Mouse (Mus musculus): ENCODE data around the gene Gja1. TPM values are rescaled to one million over a fixed set of nuclear protein-coding genes. Genes with fewer than 3 reads are reported as not detected.

The Gja1 gene
- polyA plus RNA-seq, 1 experiment, result 21.4 TPM

DNA sequence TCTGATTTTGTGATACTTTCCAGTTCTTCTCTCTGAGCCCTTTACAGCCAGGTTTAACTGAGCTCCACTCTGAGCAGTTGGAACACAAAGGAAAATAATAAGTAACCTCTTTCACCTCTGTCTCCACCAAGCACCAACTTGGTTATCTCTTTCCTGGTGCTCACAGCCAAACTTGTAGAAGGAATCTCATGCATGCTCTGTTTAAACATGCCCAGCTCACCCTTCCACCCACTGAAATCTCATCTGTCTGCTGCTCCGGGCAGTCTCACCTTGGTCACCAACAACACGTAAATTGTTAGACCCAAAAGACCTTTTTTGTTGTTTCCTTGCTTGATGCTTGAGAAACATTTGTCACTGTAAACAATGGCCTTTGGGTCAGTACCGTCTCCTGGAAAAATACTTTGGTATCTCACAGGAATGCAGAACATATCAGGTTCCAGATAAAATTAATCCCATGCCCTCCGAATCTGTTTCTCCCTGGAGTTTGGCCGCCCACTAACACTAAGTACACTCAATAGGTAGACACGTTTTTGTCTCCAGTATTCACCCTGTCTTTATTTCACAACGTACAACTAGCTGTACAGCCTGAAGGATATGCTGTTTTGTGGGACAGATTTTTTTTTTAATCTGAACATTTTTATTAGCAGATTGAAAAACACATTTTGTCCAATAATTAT lies 38.9 kb downstream of the Gja1 start:
- H3K27me3 ChIP-seq (ENCODE audit: control insufficient read depth, insufficient read depth, insufficient read length), result no peaks in the 10 kb centered on the region
- no peaks in the 10 kb centered on the region for H3K36me3 ChIP-seq (ENCODE audit: control insufficient read depth, insufficient read depth)
- no peak overlapping the region for H3K4me3 ChIP-seq
- TF ChIP-seq TCF3 (IDR thresholded peaks at IDR 0.05; ENCODE audit: insufficient read length, low read depth) (no peak), TCF12 (IDR thresholded peaks at IDR 0.05; ENCODE audit: insufficient read depth, poor library complexity, severe bottlenecking) (no peak), MYOG (IDR thresholded peaks at IDR 0.05; ENCODE audit: control insufficient read depth in 1 of 3, insufficient read depth in 1 of 3, insufficient read length in 2 of 3, low read depth in 2 of 3) (no peak), MAX (IDR thresholded peaks at IDR 0.05; ENCODE audit: low read depth) (no peak), E2F4 (IDR thresholded peaks at IDR 0.05; ENCODE audit: insufficient read depth) (no peak), MYOD1 (IDR thresholded peaks at IDR 0.05; ENCODE audit: control insufficient read depth in 1 of 3, insufficient read length in 2 of 3, low read depth in 2 of 3) (no peak), POLR2AphosphoS2 (IDR thresholded peaks at IDR 0.05; ENCODE audit: insufficient read length, low read depth) (no peak), SRF (IDR thresholded peaks at IDR 0.05; ENCODE audit: control insufficient read depth, insufficient read length, low read depth) (no peak), REST (IDR thresholded peaks at IDR 0.05; ENCODE audit: insufficient read depth, insufficient read length) (no peak), POLR2A (IDR thresholded peaks at IDR 0.05; ENCODE audit: insufficient read length, low read depth) (no peak), USF1 (IDR thresholded peaks at IDR 0.05; ENCODE audit: low read depth) (no peak), CEBPB (IDR thresholded peaks at IDR 0.05; ENCODE audit: insufficient read depth, poor library complexity, severe bottlenecking) (no peak)
- H3K79me2 ChIP-seq (ENCODE audit: control insufficient read depth, insufficient read depth), result no peaks in the 10 kb centered on the region
- no peak overlapping the region for H3ac ChIP-seq (ENCODE audit: control insufficient read depth, insufficient read length)
- H3K4me2 ChIP-seq (ENCODE audit: low read depth), result no peak overlapping the region

GRCm38 (mm10) chr10:56422518-56422917 lies 45.4 kb downstream of the Gja1 start:
- Histone ChIP-seq H3K4me3 (no peak overlapping the region), H3K4me2 (ENCODE audit: low read depth) (no peak overlapping the region), H3K27me3 (ENCODE audit: control insufficient read depth, insufficient read depth, insufficient read length) (no peaks in the 10 kb centered on the region), H3K36me3 (ENCODE audit: control insufficient read depth, insufficient read depth) (no peaks in the 10 kb centered on the region), H3ac (ENCODE audit: control insufficient read depth, insufficient read length) (no peak overlapping the region), H3K79me2 (ENCODE audit: control insufficient read depth, insufficient read depth) (no peaks in the 10 kb centered on the region)
- TF ChIP-seq E2F4 (IDR thresholded peaks at IDR 0.05; ENCODE audit: insufficient read depth) (no peak), MYOD1 (IDR thresholded peaks at IDR 0.05; ENCODE audit: control insufficient read depth in 1 of 3, insufficient read length in 2 of 3, low read depth in 2 of 3) (no peak), REST (IDR thresholded peaks at IDR 0.05; ENCODE audit: insufficient read depth, insufficient read length) (no peak), POLR2A (IDR thresholded peaks at IDR 0.05; ENCODE audit: insufficient read length, low read depth) (no peak), SRF (IDR thresholded peaks at IDR 0.05; ENCODE audit: control insufficient read depth, insufficient read length, low read depth) (no peak), MAX (IDR thresholded peaks at IDR 0.05; ENCODE audit: low read depth) (no peak), POLR2AphosphoS2 (IDR thresholded peaks at IDR 0.05; ENCODE audit: insufficient read length, low read depth) (no peak), TCF3 (IDR thresholded peaks at IDR 0.05; ENCODE audit: insufficient read length, low read depth) (no peak), MYOG (IDR thresholded peaks at IDR 0.05; ENCODE audit: control insufficient read depth in 1 of 3, insufficient read depth in 1 of 3, insufficient read length in 2 of 3, low read depth in 2 of 3) (no peak), TCF12 (IDR thresholded peaks at IDR 0.05; ENCODE audit: insufficient read depth, poor library complexity, severe bottlenecking) (no peak), CEBPB (IDR thresholded peaks at IDR 0.05; ENCODE audit: insufficient read depth, poor library complexity, severe bottlenecking) (no peak), USF1 (IDR thresholded peaks at IDR 0.05; ENCODE audit: low read depth) (no peak)

DNA sequence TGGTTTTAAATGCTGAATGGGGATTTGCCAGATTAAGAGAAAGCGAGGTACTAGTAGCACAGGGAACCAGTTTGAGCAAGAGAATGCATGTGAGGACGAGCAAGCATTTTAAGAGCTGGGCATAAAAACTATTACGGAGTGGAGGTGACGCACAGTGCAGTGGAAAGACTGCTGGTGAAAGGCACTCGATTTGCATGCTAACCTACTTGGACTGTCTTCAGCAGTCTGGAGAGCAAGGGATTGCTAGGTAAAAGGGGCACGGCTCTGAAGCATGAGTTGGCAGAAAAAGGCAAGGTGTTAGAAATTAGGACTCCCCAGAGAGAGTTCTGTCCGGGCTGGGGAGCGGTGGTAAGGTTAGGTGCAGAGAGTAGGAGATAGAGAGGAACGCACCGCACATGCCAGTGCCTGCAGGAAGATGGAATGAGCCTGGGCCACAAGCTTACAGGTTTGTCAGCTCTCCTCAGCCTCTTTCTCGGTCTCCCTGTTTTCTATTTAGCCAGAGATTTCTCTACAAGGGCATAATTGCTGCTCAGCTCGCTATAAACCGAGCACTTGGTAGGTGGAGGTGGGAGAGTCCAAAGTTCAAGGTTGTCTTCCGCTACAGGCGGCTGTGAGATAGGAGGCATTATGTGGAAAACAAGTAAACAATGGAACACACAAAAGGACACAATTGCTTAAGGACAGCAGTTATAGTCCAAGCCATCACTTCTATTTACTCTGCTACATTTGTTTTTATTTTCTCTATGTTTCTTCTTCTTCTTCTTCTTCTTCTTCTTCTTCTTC lies 48.1 kb downstream of the Gja1 start:
- Histone ChIP-seq H3ac (ENCODE audit: control insufficient read depth, insufficient read length) (no peak overlapping the region), H3K4me2 (ENCODE audit: low read depth) (no peak overlapping the region), H3K79me2 (ENCODE audit: control insufficient read depth, insufficient read depth) (no peaks in the 10 kb centered on the region), H3K36me3 (ENCODE audit: control insufficient read depth, insufficient read depth) (no peaks in the 10 kb centered on the region), H3K27me3 (ENCODE audit: control insufficient read depth, insufficient read depth, insufficient read length) (no peaks in the 10 kb centered on the region), H3K4me3 (no peak overlapping the region)
- no peak for TF ChIP-seq REST (IDR thresholded peaks at IDR 0.05; ENCODE audit: insufficient read depth, insufficient read length)
- TF ChIP-seq POLR2A (IDR thresholded peaks at IDR 0.05; ENCODE audit: insufficient read length, low read depth), result no peak
- no peak for TF ChIP-seq E2F4 (IDR thresholded peaks at IDR 0.05; ENCODE audit: insufficient read depth)
- TF ChIP-seq TCF12 (IDR thresholded peaks at IDR 0.05; ENCODE audit: insufficient read depth, poor library complexity, severe bottlenecking), result no peak
- no peak for TF ChIP-seq POLR2AphosphoS2 (IDR thresholded peaks at IDR 0.05; ENCODE audit: insufficient read length, low read depth)
- no peak for TF ChIP-seq TCF3 (IDR thresholded peaks at IDR 0.05; ENCODE audit: insufficient read length, low read depth)
- no peak for TF ChIP-seq MYOD1 (IDR thresholded peaks at IDR 0.05; ENCODE audit: control insufficient read depth in 1 of 3, insufficient read length in 2 of 3, low read depth in 2 of 3)
- no peak for TF ChIP-seq CEBPB (IDR thresholded peaks at IDR 0.05; ENCODE audit: insufficient read depth, poor library complexity, severe bottlenecking)
- no peak for TF ChIP-seq MYOG (IDR thresholded peaks at IDR 0.05; ENCODE audit: control insufficient read depth in 1 of 3, insufficient read depth in 1 of 3, insufficient read length in 2 of 3, low read depth in 2 of 3)
- no peak for TF ChIP-seq SRF (IDR thresholded peaks at IDR 0.05; ENCODE audit: control insufficient read depth, insufficient read length, low read depth)
- TF ChIP-seq USF1 (IDR thresholded peaks at IDR 0.05; ENCODE audit: low read depth), result no peak
- no peak for TF ChIP-seq MAX (IDR thresholded peaks at IDR 0.05; ENCODE audit: low read depth)

DNA sequence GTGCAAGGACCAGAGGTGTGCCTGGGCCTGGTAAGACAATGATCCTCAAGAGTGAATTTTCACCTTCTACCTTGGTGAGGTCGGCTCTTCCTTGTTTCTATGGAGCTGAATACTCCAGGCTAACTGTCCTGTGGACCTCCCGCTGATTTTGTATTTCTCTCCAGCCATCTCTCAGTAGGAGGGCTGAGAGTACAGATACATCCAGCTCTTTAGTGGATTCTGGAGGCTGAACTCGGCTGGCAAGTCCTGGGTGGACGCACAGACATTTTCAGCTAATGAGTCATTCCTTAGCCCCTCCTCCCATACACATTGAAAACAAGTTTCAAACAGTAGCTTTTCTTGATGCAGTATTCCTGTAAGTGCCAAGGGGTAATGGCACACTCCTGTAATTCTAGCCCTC lies 49.2 kb downstream of the Gja1 start:
- peak overlapping the region; percentile 31 for H3K4me2 ChIP-seq (ENCODE audit: low read depth)
- no peak overlapping the region for H3ac ChIP-seq (ENCODE audit: control insufficient read depth, insufficient read length)
- H3K79me2 ChIP-seq (ENCODE audit: control insufficient read depth, insufficient read depth), result no peaks in the 10 kb centered on the region
- no peak for TF ChIP-seq SRF (IDR thresholded peaks at IDR 0.05; ENCODE audit: control insufficient read depth, insufficient read length, low read depth)
- no peak for TF ChIP-seq MYOD1 (IDR thresholded peaks at IDR 0.05; ENCODE audit: control insufficient read depth in 1 of 3, insufficient read length in 2 of 3, low read depth in 2 of 3)
- no peak for TF ChIP-seq REST (IDR thresholded peaks at IDR 0.05; ENCODE audit: insufficient read depth, insufficient read length)
- no peak for TF ChIP-seq CEBPB (IDR thresholded peaks at IDR 0.05; ENCODE audit: insufficient read depth, poor library complexity, severe bottlenecking)
- TF ChIP-seq TCF3 (IDR thresholded peaks at IDR 0.05; ENCODE audit: insufficient read length, low read depth), result no peak
- TF ChIP-seq MYOG (IDR thresholded peaks at IDR 0.05; ENCODE audit: control insufficient read depth in 1 of 3, insufficient read depth in 1 of 3, insufficient read length in 2 of 3, low read depth in 2 of 3), result no peak
- no peak for TF ChIP-seq MAX (IDR thresholded peaks at IDR 0.05; ENCODE audit: low read depth)
- TF ChIP-seq POLR2AphosphoS2 (IDR thresholded peaks at IDR 0.05; ENCODE audit: insufficient read length, low read depth), result no peak
- TF ChIP-seq E2F4 (IDR thresholded peaks at IDR 0.05; ENCODE audit: insufficient read depth), result no peak
- TF ChIP-seq POLR2A (IDR thresholded peaks at IDR 0.05; ENCODE audit: insufficient read length, low read depth), result no peak
- TF ChIP-seq TCF12 (IDR thresholded peaks at IDR 0.05; ENCODE audit: insufficient read depth, poor library complexity, severe bottlenecking), result no peak
- no peak for TF ChIP-seq USF1 (IDR thresholded peaks at IDR 0.05; ENCODE audit: low read depth)
- no peaks in the 10 kb centered on the region for H3K27me3 ChIP-seq (ENCODE audit: control insufficient read depth, insufficient read depth, insufficient read length)
- no peaks in the 10 kb centered on the region for H3K36me3 ChIP-seq (ENCODE audit: control insufficient read depth, insufficient read depth)
- H3K4me3 ChIP-seq, result no peak overlapping the region

All from myocyte (in vitro differentiated cells).